Mouse (Mus musculus) B cell, adult 2 months (primary cell): Measurements from ENCODE around the gene Phactr4.

Experiments
- DNase-seq, 2 experiments: peaks; one replicate each; pipeline ENCODE4 v3.0.0; 2022

The Phactr4 gene

DNA sequence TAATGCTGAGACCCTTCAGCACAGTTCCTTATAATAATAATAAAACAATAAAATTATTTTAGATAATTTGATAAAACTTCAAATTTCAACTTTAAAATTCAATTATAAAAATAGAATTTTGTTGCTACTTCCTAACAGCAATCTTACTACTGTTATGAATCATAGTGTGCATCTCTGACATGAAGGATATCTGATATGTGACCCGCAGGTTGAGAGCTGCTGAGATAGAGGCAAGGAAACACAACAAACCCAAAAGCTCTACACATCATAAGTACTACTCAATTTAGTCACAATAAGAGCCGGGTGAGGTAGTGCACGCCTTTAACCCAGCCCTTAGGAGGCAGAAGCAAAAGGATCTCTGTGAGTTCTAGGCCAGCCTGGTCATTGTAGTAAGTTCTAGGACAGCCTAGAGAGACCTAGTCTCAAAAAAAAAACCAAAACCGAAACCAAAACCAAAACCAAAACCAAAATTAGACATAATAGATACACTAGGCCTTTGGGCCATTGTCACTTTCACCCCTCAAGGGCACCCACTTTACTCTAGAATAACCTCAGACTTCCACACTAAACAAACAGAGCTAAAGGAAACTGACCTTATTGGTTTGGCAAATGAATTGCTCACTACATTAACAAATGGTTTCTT is 12.6 kb downstream of the Phactr4 start:
- peak; percentile 13 to 25 for DNase-seq

DNA sequence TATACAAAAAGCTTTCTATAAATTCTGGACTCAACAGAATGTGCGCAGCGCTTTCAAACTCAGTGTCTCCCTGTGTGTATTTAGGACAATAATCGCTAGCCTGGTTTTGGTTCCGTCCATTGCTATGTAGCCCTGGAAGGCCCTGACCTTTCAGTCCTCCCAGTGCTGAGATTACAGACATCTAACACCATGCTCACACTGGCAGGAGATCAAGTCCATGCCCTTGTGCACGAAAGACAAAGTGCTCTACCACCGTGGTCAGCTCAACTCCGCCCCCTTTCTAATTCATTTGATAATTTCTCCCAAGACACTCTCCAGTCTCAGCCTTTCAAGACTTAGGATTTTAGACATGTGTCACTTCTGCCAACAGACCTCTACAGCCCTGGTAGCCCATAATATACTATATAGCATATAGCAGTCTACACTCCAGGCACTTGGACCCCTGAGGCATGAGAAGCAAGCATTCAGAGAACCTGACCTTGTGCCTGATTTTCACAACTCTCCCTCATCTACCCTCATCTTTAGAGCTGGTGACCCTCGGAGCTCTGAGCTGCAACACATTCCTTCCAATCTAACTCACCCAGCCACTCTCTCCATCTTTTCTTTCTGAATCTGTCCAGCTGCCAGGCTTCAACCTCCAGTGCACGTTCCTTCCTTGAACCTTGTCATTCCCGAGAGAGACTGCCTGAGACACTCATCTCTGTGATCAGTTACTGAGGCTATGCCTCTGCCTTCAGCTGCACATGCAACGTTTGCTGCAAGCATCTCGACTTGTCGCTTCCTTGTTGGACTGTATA is 15.7 kb downstream of the Phactr4 start:
- DNase-seq, result no peak

DNA sequence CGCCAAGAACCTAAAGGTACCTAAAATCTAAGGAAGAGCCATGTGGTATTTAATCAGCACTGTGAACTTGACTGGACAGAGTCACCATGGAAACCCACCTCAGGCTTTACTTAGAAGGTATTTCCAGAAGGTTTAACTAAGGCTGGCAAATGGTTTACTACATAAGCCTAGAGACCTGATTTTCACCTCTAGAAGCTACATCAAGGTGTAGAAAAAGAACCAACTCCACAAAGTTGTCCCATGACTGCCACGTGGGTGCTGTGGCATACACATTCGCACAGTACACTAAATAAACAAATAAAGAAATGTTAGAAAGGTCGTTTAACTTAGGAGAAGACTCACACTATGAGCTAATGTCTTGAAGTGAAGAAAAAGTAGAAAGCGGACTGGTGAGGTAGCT is 17.7 kb downstream of the Phactr4 start:
- no peak for DNase-seq

DNA sequence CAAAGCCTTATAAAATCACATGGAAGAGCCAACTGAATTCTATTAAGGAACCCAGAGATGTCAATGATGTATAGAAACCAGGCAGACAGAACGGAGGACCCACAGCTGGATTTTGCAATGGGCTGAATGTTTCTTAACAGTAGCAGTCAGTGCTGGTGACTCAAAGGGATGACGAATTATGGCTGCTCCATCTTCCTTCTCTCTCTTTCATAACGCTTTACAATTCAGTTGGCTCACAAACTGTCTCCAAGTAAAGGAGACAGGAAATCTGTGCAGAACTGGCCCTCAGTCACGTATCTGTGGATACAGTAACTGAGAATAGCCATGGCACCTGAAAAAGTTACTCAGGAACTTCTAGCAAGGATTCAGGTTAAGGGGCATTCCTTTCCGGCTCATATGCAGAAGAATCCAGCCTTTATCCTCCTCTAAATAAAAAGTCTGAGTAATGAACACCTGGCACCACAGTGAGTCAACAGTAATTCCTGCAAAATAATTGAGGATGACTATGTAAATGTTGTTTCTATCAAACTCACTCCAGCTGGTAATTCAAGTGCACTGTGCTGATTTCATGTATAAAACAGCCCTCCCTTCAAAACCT is 19.1 kb downstream of the Phactr4 start:
- DNase-seq, result no peak

DNA sequence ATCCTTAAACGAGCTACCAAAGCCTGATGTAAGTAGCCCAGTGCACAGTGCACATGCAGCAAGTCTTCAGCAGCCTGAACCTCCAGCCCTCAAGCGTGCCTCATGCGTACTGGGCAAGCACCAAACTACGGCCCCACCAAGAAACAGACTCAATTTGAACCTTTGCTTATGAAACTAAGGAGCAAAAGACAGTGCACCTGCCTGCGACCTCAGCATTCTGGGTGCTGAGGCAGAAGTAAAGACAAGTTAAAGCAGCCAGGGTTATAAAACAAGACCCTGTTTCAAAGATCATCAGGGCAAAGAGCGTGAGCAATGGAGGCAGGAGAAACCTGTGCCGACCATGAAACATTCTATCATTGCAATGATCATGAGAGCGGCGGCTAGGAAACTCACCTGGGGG is 21.3 kb downstream of the Phactr4 start:
- DNase-seq, result no peak

DNA sequence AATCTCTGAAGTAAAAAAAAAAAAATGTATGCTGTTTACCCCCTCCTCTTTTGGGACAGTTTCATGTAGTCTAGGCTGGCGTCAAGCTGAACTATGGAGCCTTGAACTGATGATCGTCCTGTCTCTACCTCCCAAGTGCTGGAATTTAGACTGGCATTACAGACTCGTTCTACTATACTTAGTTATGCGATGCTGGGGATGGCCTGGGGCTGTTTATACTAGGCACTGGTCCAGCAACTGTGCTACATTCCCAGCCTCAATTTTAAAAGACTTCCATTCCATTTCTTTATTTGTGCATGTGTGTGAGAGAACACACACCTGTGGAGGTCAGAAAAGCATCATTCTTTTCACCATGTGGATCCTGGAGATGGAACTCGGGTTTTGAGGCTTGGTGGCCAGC is 23.4 kb downstream of the Phactr4 start:
- no peak for DNase-seq

DNA sequence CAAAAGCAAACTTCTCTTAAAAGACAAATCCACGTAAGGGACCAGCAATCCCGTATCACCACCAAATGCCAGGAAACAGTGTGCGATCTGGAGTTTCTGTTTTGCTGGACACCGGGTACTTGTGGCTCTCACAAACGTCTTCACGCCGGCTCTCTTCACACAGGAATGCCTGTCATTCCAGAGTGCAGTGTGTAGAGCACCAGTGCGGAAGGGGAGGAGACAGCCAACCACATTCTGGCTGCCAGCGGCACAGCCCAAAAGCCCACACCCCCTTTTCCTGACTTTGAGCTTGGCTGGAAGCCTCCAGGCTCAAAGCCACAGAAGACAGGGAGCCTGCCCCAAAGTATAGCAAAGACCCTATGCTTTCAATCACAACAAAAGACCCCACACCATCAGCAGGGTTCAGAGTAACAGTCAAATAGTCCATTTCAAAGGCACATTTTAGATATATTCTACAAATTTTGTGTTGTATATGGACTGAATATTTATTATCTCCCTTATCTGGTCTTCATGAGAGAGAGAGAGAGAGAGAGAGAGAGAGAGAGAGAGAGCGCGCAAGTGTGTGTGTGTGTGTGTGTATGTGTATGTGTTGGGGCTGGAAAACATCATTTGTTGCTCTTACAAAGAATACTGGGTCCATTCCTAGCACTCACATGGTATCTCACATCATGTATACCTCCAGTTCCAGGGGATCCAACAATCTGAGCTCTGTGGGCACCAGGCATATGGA is 24.1 kb downstream of the Phactr4 start:
- DNase-seq, result no peak

DNA sequence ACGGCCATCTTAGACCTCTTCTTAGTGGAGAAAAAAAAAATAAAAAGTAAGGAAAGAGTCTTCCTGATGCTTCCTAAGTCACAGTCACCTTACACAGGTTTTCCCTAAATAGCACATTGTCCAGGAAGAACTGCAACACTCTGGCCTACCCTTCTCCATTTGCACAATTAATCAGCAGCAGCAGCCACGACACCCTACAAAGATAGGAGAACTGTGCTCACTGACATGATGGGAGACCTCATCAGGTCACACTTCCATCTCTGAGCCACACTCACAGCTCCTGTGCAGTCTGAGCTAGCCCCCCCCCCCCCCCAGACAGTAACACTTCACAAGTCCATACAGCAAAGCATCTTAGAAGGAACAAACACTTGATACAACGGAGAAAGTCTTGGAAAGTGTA is 25.2 kb downstream of the Phactr4 start:
- no peak for DNase-seq

DNA sequence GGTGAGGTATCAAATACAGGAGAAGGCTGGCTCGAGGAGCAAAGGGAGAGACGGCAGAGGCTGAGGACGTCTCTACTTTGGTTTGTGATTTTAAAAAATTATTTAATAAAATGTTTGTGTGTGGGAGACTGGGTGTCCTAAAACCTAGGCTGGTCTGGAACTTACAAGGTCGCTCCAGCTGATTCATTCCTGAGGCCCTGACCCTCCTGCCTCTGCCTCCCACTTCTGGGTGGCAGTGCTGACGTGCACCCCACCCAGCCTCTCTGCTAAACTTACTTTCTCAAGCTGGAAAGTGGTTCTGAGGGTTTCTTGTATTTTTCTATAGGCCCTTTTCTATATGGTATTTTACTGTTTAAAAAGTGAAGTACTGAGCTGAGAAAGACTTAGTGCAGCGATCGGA is 26.0 kb downstream of the Phactr4 start:
- no peak for DNase-seq

DNA sequence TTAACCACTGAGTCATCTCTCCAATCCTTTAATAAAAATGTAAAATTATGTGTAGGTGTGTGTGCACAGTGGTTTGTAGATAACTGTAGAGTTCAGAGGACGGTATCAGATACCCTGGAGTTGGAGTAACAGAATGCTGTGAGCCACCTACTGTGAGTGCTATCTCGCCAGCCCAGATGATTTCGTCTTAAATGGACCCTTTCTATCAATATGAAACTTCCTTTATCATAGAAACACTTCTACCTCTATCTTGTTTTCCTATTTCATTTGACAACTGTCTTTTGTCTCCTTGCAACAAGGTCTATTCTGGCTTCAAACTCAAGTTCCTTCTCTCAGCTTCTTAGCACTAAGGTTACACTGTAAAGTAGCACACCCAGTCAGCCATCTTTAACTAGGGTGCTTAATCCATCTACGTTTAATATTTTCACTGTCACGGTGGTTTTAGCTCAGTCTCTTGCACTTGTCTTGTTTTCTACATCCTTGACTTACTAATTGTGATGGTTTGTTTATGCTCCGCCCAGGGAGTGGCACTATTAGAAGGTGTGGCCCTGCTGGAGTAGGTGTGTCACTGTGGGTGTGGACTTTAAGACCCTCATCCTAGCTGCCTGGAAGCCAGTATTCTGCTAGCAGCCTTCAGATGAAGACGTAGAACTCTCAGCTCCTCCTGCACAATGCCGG is 31.1 kb downstream of the Phactr4 start:
- DNase-seq, result no peak

DNA sequence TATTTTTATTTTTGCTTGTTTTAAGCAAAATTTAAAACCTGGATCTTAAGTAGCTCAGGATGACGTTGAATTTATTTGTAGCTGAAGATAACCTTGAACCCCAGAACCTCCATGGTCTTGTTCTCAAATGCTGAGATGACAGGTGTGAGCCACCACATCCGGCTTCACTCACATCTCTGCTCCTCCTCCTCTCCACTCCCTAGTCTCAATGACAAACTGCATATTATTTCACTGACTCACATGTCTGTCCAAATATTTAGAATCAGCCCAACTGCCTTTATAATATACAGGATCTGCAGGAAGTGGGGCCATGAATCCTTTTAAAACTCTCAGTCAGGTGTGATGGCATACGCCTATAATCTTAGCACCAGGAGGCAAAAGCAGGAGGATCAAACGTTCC is 33.0 kb downstream of the Phactr4 start:
- DNase-seq, result no peak

DNA sequence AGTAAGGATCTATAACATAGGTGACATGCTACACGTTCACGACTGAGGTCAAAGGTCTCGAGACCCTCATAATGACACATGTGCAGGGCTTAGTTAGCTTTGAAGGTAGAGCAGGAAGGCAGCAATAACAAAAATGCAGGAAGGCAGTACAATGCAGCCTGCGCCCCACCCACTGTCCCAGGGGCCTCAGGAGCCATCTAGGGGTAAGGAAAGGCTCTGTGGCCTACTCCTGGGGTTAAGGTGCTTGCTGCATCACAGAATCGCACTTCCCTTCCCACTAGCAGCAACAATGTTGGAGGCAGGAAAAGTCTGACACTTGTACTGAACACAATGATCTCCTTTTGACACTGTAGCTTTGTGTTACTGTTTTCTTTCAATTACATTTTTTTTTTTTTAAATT is 34.7 kb downstream of the Phactr4 start:
- DNase-seq, result no peak

DNA sequence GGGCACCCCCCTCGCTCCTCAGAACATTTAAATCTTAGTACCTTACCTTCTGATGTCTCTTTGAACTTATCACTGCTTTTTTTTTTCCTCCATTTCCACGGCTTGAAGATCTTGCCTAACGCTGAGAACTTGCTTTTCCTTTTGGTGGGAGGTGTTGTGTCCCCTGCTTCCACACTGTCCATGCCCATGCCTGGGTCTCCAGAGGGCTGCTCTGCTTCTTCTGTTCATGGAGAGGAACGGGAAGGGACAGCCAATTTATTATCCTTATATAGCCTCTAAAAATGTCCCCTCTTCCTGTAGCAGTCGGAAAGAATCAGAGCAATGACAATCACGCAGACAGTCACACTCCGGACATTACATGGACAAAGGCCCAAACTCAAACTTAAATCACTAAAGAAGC is 35.4 kb downstream of the Phactr4 start:
- DNase-seq, result no peak

DNA sequence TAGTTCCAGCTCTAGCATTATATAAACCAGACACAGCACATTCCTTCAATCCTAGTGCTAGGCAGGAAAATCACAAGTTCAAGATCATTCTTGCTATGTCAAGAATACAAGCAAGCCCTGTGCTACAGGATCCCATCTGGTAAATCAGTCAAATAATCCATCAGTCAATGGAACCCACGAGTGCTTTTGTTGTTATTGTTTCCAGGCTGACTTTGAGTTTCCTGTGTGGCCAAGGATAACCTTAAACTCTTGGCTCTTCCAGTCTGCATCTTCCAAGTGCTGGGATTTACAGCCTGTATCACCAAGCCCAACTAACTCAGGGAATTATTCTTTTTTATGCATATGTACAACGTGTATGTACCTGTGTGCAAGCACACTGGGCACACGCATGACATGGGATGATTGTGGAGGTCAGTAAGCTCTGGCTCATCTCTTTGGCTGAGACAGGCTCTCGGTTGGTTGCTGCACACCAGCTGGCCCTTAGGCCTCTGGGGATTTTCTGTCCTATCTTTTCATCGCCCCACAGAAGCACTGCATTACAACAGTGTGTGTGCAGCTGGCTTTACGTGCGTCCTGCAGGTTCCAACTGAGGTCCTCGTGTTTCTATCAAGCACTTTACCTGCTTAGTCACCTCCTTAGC is 36.4 kb downstream of the Phactr4 start:
- DNase-seq, result no peak

DNA sequence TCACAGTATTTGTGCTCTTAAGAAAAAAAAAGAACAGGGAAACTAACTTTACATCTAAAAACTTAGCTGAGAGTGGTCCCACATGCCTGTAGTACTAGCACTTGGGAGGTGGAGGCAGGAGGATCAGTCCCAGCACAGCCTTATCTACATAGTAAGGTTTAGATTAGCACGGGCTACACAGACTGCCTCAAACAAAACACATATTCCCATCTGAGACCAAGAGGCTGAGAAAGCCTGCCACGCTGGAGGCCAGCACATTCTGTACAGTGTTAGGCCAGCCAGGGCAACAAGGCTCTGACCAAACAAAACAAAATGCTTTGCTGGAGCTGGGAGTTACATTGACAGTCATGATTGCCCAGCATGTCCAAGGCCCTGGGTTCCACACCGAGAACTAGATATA is 38.8 kb downstream of the Phactr4 start:
- no peak for DNase-seq

DNA sequence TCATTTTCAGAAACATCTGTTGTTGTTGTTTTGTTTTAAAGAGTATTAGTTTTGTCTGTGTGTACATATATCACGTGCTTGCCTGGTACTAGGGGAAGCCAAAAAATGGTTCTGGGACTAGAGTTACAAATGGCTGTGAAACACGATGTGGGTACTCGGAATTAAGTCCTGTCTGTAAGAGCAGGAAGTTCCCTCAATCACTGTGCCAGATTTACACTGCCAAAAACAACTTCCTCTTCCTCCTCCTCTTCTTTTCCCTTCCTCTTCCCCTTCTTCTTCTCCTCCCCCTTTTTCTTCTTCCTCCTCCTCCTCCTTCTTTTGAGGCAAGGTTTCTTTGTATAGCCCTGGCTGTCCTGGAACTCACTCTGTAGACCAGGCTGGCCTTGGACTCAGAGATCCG is 40.0 kb downstream of the Phactr4 start:
- no peak for DNase-seq

DNA sequence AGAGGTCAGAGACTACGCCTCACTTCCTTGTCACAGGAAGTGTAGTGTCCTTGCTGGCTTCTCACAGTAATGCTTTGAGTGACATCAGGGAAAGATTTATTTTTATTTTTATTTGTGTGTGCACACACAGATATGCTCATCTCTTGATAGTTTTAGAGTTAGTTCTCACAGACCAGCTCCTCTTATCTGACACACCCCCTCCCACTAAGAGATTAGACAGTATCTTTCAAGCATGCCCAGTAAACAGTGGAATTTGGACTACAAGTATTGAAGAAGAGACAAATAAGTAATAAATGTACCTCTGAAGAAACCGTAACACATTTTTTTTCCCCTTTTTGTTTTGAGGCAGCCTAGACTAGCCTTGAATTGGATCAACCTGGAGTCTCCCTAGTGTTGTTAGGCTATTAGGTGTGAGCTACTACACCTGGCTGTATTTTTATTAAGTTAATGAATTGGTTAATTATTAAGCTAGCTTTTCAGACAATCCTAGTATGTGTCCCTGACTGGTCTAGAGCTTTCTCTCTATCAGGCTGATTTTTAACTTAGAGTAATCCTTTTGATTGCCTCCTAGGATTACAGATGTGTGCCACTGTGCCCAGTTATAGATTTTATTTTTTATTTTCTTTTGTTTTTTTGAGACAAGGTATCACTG is 41.2 kb downstream of the Phactr4 start:
- no peak for DNase-seq

DNA sequence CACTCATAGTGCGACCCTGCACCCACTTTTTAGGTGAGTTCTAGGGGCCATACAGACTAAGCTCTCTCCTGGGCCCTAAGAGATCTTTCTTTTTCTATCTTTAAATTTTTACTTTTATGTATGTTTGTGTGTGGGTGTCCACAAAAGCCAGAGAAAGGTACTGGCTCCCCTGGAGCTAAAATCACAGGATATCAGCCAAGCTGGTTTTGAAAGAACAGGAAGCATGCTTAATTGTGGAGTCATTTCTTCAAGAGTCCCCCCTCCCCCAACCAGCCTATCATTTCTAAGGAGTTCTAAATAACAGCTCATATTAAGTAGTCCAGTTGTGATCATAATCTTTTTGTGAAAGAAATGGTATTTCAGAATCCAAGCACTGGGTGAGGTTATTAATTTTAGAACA is 48.5 kb downstream of the Phactr4 start:
- no peak for DNase-seq

DNA sequence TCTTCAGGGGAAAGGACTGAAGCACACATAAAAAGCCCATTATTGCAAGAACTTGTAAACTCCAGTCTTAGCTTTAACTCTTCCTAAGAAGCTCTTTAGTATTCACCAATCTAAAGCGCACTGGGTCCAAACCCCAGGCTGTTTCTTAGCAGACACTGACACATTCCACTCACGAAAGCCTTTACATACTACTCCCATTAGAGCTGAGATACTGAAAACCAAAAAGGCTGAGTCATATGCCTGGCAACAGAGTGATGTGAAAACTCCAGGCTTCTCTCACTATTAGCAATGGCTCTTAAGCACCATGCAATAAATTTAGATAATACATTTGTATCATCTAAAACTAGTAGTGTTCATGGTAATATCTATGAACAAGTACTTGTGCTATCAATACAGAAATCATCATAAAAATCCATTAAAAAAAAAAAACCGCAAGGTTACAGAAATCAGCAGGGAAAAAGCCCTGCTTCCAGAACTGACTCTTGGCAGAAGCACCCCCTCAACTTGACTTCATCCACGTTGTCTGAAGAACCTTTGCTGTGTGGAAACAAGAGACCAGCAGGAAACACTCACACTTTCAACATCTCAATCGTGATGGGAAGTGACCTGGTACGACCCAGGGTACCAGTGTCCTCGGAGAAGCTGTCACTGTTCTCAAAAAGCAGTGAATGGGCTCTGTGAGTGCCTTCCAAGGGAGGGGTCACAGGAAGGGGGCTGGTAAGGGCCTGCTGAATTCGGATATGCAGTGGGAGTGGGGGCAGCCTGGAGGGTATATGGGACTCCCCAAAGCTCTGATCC is 52.1 kb downstream of the Phactr4 start:
- no peak for DNase-seq

DNA sequence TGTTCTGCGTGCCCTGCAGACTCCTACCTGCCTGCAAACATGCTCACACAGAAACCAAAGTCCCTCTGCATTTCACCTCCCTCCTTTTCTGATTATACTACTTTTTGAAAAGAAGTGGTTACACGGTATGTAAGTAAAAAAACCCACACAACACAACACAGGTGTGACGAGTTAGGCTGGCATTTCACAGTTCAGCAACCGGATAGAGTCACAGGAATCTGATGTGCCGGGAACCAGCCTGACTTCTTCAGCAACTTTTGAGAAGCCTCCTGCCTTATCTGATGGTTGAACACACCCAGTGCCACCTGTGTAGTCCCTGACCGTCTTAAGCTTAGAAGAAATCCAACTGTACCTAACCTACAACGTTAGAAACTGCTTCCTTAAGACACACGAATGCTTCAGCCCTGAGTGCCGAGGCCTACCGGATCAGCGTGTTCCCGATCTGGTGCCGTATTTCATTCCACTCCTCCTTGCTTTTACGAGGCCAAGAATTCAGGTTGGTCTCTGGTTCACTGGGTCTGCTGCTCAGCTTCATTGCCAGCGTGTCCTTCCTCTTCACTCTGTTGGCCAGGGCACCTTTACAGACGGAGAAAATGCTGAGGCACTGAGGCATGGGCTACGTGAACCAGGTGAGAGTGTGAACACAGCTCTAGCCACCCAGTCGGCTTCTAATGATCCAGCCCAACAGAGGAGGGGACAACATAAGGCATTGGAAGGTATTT is 54.6 kb downstream of the Phactr4 start:
- no peak for DNase-seq
